Mouse (Mus musculus): ENCODE results near the gene Ada.

Gene Ada

GRCm38 (mm10) chr2:163732021-163732420 lies 18.0 kb downstream of the Ada start:
- no peak for DNase-seq (ENCODE audit: low spot score)

GRCm38 (mm10) chr2:163728300-163728699 lies 21.7 kb downstream of the Ada start:
- DNase-seq (ENCODE audit: low spot score): peak; percentile 24

DNA sequence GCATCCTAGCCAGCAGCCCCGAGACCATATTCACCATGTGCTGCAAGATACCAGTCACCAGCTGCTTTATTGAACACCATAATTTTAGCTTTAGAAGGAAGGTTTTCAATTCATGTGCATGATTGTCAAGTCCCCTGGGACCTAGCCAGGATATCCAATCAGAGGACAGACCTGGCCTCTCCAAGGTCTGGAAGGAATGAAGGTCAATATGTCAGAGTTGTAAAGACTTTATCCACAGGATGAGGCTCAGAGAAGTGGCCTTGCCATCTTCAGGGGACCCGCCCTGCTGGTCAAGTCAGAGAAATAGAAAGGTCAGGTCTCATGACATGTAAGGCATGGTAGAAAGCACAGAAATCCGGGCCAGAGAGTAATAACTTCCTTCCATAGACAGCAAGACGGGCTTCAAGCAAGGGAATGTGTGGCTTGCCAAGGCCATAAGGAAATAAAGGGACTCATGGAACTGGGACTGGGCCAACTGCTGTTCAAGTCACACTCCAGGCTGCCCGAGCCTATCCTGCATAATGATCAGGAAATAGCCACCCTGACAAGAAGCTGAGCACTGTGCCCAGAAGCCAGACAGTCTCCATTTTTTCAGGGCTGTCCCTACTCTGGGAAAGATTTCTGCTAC lies 23.2 kb downstream of the Ada start:
- DNase-seq (ENCODE audit: low spot score): peak; percentile 34

- peak; percentile 57 for DNase-seq (ENCODE audit: low spot score)
These were observed 27.5 kb downstream of the Ada start for GRCm38 (mm10) chr2:163722550-163722949.

DNA sequence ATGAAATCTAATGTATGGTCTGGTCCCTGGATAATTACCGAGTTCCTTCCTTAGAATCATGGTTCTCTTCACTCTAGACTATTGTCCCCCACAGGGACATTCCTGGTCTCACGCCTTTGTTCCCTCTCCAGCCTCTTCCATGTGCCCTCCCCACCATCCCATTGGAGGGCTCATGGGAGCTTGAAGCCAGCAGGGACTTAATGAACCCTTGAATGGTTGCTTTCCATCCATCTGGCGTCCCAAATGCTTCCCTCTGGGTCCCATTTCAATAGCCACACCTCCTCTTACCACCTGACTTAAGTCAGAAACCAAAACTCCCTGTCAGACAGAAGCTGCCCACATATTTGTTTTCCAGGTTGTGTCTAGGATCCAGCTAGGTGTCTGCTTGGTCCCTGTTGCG lies 30.4 kb downstream of the Ada start:
- no peak for DNase-seq (ENCODE audit: low spot score)

DNA sequence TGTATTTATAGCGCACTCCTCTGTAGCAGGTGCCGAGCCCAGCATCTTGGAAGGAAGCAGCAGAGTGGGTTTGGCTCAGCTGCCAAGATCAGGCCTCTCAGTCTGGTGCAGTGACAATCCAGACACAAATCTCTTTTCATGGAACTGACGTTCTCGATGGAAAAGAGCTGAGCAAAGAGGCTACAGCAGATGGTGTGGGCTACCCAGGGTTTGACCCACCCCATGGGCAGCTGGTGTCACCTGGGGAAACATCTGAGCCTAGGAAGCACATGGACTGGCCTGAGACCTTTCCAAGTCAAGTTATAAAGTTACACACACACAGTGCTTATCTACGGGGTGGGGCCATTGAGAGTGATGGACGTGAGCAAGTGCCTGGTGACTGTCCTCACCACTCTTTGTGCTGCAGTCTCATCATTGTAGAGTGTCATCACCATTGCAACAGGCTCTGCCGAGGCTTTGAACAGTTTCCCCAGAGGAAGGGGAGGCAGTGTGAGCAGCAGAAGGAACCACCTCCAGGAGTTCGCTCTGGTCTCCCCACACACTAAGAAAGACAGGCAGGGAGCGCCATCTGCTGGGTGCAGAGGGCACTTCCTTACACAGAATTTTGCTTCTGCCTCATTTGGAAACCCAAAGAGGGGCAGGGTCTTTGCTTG lies 31.0 kb downstream of the Ada start:
- peak; percentile 91 for DNase-seq (ENCODE audit: low spot score)

GRCm38 (mm10) chr2:163718526-163718925 lies 31.5 kb downstream of the Ada start:
- DNase-seq (ENCODE audit: low spot score): peak; percentile 66

DNA sequence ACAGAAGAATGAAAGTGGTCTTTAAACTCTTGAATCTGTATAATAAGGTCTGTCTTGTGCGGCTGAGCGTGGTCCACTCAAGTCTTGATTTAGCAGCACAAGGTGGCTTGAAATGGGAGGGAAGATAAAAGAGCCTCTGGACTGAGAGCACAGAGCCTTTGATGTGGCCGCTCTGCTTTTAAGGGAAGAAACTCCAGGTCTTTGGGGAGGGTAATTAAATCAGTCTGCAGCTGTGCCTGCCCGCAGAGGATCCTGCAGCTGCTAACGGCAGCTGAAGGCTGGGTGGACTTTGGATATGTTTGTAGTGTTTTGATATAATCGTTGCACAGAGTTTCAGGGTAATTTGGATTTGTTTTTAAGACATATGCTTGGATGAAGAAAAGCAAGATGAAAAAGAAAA lies 33.2 kb downstream of the Ada start:
- no peak for DNase-seq (ENCODE audit: low spot score)

DNA sequence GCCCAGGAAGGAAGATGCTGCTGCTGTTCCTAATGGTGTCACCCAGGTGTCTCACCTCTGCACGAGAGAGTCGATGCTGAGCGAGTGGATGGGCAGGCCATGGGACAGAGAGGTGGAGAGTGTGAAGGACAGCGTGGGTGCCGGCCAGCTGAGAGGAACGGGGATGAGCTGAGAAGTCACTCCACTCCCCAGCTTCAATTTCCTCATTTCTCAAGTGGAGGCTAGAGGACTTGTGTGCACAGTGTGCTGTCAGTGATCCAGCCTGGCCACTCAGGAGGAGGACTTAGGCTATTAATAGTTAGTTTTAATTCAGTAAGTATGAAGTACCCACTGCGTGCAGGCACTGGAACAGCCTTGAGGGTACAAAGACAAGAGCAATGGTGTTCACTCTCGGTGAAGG lies 33.6 kb downstream of the Ada start:
- no peak for DNase-seq (ENCODE audit: low spot score)

DNA sequence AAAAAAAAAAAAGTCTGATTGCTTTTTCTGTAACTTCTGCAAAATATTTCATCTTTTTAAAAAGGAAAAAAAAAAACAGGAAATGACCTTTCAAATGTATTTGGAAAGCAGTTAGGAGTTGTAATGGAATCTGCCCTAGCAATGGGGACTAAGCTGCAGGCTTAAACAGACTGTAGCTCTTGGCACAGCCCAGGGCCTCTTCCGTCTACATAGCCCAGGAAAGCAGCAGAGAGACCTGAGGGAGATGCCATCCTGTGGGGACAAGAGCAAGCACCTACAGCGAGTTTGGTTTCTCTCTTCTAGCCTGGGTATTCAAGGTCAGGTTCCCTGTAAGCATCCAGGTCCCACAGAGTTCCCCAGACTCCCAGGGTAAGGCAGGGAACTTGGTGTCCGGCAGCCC lies 36.7 kb downstream of the Ada start:
- DNase-seq (ENCODE audit: low spot score): no peak

DNA sequence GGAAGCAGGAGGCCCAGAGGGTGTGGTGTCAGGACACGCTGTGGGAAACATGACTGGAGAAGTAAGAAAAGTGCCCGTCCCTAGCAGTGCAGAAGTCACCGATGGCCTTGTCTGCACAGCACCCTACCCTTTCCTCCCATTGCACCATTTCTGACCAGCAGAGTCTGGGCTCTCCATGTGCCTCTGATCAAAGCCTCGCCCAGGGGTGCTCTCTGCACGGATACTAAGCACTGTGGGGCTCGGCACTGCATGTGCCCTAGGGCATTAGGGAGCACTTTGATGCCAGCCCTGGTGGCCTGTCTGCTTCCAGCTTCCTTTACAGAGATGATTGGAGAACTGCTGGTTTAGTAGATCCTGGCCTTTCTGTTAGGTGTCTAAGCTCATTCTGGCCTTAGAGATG lies 37.2 kb downstream of the Ada start:
- peak; percentile 36 for DNase-seq (ENCODE audit: low spot score)

- DNase-seq (ENCODE audit: low spot score): no peak
These were observed 37.6 kb downstream of the Ada start for GRCm38 (mm10) chr2:163712473-163712872.

- no peak for DNase-seq (ENCODE audit: low spot score)
These were observed 38.6 kb downstream of the Ada start for GRCm38 (mm10) chr2:163711368-163711868.

DNA sequence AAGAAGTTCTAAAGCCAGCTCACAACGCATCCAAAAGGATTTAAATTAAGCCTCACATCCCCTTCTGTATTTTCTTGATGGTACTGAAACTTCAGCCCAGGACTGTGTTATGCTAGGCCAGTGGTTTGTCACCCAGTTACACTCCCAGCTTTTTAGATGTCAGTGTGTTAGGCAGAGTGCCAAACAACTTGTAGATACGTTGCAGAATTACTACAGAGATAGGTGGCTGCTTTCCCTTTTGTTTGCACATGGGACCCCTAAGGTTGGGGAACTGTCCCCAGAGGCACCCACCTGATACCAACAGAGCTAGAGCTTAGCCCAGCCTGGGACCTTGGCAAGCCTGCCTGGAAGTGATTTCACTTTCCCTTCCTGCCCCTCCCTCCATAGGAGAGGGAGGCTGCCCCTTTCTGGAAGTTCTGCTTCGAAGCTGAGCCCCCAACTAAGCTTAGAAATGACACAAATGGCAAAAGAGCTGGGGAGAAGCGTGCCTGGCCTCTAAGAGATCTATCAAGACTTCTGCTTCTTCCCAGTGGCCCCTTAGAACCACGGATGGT lies 39.4 kb downstream of the Ada start:
- no peak for DNase-seq (ENCODE audit: low spot score)

DNA sequence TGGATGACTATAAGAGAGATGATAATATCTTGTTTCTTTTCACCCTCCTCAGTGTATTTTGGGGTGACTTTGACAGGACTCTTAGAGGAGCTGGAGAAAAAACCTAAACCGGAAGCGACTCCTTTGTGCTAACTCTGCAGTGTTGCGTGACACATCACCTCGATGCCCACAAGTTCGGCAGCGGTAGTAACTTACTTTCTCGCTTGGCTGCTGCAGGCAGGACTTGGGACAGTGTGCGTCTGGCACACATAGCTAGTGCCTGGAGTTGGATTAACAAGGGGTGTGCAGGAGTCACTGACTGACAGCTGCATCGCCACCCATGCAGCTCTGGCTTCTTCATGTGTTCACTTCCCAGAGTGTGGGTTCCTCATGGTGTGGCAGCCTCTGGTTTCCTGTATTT lies 40.0 kb downstream of the Ada start:
- DNase-seq (ENCODE audit: low spot score): no peak

DNA sequence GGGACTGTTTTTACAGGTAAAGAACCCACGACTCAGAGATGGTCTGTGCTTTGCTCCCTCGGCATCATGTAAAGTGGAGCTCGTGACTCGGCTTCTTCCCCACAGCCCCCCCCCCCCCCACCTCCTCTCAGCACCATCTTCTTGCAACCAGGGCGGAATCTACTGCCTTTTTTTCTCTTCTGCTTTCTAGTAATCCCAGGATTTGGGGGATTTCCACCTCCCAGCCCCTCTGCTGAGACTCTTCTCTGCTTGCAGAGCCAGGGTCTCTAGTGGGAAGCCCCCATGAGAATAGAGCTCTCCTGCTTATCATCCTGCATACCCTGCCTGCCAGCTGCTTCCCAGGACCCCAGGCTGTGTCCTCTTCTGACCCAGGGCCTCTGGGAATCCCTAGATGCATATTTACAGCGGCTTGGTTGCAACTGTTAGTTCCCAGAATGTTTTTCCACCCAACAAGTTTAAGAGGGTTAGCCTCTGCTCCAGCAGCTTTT lies 41.2 kb downstream of the Ada start:
- no peak for DNase-seq (ENCODE audit: low spot score)

DNA sequence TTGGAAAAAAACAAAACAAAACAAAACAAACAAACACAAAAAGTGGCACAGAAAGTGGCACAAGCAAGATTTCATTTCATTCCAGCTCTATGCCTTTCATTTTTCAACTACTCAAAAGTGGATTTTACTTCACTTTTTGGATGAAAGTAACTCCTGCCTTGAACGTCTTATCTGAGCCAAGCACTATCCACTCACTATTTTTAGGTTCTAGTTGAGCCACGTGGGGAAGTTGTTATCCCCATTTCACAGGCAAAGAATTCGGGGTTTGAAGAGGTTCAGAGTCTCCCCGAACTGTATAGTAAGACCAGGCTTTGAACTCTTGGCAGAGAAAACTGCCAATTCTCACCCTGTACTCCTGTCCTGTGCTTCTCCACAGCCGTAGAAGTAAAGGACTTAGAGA lies 41.7 kb downstream of the Ada start:
- no peak for DNase-seq (ENCODE audit: low spot score)

DNA sequence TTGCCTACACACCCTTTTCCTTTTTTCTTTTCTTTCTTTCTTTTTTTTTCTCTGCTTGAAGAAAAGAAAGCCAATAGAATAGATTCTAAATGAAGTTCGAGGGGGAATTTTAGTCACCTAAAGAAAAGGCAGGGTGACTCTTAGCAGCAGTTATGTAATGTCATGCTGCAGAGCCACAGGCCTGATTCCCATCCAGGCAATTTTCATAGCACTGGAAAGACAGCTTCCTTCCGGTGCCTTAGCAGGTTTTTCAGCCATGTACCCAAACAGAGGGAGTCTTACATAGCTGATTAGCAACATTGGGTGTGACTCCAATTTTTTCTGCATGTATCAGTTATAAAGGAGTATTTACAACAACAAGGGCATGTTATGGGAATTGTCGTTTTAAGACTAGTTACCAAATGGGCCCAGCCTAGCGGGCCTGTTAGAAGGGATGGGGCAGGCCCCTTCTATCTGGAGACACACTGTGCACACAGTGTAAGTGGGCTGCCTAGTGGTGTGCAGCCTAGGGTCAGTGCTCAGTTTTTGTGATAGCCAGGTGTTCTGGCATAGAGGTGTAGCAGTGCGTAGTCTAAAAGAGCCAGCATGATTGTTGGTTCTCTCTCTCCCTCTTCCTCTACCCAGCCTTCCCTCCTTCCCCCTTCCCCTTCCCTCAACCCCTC lies 46.3 kb downstream of the Ada start:
- no peak for DNase-seq (ENCODE audit: low spot score)

DNA sequence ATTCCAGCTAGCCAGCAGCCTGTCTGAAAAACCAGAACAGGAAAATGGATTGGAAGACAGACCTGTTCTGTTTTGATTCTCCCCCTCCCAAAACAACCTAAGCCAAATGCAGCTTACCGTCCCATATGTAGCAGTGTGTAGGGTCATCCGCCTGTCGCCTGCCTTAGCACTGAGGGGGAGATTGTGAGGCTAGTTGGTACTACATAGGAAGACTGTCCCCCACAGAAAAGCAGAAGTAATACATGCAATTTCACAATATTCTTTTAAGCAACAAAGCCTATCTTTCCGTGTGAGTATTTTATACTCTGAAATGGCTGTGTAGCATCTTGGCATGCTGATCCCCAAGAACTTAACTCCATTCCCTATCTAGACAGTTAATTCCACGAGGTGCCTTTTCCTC lies 47.1 kb downstream of the Ada start:
- no peak for DNase-seq (ENCODE audit: low spot score)

GRCm38 (mm10) chr2:163702431-163702830 lies 47.6 kb downstream of the Ada start:
- DNase-seq (ENCODE audit: low spot score): no peak

- DNase-seq (ENCODE audit: low spot score): peak; percentile 52
These were observed 50.8 kb downstream of the Ada start for GRCm38 (mm10) chr2:163699078-163699780.

DNA sequence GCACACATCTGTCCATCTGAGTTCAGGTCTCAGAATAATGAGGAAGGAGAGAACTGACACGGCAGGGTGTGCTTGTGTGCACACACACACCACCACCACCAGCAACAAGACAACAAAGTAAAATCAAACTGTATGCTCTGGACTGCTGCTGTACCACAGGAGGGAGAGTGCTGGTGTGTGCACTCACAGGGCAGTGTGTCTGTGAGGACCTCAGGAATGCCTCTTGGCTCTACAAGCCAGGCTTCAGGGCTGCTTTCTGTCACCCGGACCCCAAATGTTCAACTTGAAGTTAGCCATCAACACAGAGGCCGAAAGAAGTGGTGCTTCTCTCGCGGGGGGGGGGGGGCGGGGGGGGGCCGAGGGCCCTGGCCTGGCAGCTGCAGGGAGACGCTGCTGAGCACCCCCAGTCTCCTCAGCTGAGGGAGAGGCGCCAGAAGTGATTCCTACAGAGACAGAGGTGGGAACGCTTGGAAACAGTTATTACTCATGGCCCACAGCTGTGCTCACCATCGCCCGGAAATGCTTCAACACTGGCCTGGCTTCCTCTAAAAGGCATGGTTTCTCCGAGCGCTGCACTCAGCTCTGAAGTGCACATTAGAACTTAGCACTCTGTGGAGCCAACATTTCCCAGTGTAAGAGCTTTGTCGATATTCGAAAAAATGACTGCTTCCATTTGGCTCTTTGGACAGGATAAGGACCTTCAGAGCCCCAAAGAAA lies 52.1 kb downstream of the Ada start:
- peak; percentile 43 for DNase-seq (ENCODE audit: low spot score)
